Mouse (Mus musculus): ENCODE measurements around the gene Gm10188.

Gm10188 gene

DNA sequence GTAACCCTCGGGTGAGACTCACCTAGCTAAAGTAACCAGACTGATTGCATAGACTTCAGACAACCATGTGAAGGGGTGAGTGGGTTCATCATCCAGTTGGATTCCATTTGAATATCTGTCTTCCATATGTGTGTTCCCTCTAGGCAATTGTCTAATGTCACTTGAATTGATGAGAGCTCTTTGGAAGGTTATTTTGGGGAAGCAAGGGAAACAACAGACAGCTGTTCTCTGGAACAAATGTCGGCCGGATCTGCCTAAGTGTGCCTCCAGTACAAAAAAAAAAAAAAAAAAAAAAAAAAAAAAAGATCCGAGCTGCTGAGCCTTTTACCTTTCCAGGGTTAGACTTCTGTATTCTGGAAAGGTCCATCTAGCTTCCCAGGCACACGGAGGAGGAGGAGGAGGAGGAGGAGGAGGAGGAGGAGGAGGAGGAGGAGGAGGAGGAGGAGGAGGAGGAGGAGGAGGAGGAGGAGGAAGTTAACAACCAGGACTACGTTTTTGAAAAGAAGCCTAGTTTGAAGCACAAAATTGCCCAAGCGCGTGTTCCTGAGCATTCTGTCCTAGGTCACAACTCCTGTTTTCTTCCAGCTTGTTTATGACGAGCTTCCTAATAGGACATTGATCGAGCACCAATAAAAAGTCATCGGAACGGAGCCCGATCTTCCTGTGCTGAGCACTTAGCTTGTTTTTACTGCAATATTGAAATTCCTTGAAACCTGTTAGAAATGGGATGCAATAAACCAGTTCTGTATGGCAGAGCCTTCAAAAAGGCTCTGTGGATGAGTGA lies 3.1 kb downstream of the Gm10188 start:
- no peak for DNase-seq (ENCODE audit: low spot score)

DNA sequence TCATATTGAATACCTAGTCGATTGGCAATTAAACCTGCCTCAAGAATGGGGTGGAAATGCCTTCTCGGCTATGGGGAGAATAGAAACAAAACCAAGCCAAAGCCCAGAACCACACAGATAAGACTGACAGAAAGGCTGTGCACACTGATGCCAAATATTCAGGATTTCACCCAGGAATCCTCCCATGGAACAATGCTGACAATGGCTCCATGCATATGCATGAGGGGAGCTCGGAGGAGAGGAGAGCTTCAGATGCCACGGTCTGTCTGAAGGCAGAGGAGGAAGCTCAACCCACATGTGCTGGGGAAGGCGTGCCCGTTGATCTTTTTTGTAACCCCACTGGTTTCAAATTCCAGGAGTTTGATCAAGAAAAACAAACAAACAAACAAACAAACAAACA lies 7.4 kb downstream of the Gm10188 start:
- DNase-seq (ENCODE audit: low spot score): no peak

DNA sequence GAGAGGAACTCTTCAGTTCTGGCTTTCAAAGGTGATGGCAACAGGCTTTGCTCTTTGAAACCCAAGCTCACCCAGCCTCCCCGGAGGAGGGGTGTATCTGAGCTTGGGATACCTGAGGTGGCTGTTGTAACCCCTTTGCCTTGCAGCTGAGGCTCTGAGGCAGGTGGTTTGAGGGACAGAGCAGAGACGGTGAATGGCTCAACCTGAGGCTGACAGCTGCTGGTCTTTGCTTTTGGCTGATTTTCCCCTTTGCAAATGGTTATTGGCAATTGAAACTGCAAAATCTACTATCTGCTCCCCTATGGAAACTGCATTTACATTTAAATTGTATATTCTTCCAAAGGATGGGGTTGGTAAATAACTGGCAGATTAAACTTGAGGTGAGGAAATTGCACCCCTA lies 7.9 kb downstream of the Gm10188 start:
- no peak for DNase-seq (ENCODE audit: low spot score)

DNA sequence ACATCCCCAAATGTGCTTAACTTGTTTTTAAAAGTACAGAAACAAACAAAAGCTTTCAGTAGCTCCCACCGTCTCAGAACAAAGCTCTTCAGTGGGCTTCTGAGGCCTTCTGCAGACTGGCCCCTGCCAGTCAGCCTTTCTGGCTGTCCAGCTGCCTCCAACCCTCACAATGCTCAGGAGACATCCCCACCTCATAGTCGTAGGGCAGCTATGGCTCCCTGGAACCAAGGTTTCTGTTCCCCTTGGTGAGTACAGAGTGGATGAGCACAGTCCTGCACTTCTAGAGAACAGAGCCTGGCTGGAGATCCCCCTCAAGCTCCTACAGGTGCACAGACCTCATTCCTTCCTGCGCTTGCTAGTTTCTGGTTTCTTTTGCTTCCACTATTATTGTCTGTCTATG lies 13.3 kb downstream of the Gm10188 start:
- no peak for DNase-seq (ENCODE audit: low spot score)

DNA sequence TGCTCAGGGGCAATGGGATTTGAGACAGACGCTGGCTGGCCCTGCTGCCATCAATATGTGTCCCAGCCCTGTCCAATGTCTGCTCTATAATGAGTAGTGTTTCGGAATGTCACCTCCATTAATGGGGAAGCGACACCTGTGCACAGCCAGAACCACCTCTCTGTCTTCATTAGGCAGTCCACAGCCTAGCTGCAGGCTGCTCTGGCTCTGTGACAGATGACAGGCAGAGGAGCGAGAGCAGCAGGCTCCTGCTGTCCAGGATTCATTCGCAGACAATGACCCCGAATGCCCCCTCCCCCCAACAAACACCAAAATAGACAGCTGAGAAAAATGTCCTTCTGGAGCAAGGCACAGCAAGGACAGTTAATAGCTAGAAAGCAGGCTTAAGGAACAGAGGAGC lies 16.5 kb downstream of the Gm10188 start:
- no peak for DNase-seq (ENCODE audit: low spot score)

DNA sequence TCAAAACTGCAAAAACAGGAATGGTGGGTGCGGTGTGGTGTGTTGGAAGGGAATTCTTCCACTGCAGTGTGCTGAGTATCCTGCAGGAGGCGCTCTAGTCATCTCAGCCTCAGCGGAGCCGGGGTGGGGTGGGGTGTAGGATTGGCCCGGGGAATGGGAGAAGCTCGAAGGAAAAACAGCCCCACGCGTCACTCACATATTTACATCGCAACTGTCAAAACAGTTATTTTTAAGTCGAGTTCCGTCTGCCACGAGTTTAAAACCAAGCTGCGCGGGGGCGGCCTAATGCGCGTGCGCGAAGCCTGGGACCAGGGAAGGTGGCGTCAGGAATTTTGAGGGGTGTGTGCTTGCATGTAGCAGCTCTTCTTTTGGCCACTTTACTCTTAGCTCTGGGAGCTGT lies 17.3 kb downstream of the Gm10188 start:
- peak; percentile 60 for DNase-seq (ENCODE audit: low spot score)

DNA sequence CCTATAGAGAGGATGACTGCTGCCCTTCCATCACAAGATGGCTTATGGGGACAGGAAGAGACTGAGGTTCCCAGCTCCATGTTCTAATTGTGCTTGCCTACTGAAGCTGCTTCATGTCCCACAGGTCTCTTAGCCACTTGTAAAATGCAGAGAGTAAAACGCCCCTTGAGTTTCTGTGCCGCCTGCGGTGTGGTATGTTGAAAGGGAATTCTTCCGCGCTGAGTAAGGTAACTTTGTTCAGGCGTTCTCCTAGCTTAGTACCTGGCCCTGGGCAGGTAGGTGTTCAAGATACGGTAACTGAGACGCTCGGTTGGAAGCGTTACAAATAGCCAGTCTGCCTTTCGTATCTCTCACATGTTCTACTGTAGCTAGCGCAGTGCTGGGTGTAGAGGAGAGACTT lies 17.9 kb downstream of the Gm10188 start:
- no peak for DNase-seq (ENCODE audit: low spot score)

DNA sequence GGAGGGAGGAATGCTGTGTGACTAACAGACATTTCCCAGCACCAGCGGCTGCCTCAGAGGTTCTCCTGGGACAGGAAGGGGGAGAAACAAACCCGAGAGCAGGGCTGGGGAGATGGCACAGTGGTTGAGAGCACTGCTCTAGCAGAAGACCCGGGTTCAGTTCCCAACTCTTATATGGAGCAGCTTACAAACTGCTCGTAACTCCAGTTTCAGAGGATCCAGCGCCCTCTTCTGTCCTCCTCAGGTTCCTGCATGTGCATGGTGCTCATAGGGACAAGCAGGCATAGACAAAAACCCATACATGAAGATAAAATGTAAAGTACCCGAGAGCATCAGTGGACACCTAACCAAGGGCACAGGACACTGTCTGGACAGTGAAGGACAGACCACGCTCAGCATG lies 18.6 kb downstream of the Gm10188 start:
- no peak for DNase-seq (ENCODE audit: low spot score)

DNA sequence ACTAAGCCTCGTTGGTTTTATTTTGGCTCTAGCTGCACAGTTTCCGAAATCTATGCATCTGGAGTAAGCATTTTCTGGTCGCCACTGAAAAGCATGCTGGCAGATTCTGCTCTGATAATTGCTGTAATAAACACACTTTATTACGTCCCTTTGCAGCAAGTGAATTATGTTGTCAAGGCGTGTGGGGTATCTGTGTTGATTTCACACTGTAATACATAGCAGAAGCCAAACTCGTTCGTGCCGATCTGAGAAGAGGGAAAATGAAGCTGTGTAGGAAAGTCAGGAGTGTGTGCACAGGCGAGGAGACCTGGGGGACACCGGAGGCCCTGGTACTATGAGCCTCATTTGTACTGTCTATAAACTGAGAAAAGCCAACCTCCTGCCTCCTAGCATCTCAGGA lies 20.2 kb downstream of the Gm10188 start:
- no peak for DNase-seq (ENCODE audit: low spot score)

DNA sequence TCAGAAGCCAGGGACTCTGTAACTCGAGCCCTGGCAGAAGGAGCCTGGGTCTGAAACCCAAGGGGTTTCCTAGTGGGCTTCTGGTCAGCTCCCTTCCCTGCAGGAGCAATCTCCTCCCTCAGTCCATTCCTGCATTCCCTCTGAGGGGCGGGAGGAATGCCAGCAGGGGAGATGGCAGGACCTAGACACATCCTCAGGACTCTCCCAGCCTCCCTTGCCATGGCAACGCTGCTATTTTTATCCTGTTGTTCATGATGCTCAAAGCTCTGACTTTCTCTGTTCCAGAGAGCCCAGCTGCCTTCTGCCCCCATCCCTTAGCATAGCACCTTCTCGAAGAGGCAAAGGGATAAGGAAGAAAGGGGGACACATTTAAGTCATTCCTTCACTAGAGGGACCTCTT lies 21.4 kb downstream of the Gm10188 start:
- no peak for DNase-seq (ENCODE audit: low spot score)

DNA sequence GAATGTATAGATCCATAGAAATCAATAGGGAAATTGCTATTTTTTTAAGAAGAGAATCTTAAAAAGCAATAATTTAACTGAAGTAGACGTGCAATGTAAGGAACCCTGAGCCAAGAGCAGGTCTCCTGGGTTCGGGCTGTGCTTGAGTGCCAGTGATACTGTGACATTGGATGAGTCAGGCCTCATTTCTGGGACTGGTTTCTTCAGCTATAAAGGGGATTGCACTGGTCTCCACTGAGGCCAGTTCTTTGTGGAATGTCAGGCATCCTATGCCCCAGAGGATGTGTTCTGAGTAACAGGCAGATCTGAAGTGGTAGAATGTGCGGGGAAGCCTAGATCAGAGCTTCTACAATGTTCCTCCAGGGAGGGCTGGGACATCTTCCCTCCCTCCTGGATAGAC lies 22.7 kb downstream of the Gm10188 start:
- DNase-seq (ENCODE audit: low spot score): no peak

DNA sequence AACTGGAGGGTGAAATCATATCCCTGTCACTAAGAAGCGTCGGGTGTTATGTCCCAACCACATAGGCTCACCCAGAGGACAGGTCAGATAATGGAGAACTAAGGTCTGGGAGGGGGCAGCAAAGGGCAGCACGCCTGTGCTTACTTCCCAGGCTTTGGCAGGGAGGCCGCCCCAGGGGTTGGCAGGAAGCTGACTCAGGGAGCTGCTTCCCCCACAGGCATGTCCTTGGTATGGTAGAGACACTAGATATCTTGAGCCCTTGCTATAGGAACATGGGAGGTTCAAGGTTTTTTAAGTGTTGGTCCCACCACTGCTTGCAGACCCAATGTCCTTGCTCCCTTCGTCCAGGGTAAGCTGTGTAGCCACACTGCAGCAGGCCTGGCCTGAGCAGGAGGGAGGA lies 23.6 kb downstream of the Gm10188 start:
- DNase-seq (ENCODE audit: low spot score): no peak

DNA sequence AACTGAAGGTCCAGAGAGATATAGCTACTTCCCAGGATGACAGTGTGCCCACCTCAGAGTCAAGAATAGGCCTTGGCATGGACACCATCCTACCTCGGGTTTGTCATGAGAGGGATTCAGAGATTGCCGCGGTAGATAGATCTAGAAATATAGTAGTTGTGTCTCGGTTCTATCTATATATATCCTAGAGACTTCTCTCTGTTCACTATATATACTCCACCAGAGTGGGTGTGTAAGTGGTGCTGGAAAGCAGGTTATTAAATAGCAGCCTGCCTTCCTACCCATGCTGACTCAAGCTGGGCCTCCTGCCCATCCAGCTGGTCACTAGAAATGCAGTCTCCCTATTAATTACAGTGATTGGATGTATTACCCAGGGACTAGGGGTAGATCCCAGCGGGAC lies 26.8 kb downstream of the Gm10188 start:
- no peak for DNase-seq (ENCODE audit: low spot score)

DNA sequence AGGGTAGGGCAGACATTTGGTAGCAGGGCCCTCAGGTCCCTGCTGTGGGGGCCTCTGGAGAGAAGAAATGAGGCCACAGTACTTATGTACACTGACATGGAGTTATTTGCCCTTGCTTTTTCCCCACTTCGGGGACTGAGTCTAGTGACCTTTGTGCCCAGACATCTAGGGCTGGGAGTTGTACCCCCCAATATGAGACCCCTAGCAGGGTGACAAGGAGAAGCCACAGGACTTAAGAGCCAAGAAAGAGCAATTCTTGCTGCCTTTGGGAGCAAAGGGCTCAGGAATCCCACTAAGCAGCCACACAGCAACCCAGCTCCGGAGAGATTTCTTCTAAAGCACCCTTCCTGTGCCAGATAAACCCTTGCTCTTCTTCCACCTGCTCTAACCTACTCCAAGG lies 27.6 kb downstream of the Gm10188 start:
- DNase-seq (ENCODE audit: low spot score): no peak

DNA sequence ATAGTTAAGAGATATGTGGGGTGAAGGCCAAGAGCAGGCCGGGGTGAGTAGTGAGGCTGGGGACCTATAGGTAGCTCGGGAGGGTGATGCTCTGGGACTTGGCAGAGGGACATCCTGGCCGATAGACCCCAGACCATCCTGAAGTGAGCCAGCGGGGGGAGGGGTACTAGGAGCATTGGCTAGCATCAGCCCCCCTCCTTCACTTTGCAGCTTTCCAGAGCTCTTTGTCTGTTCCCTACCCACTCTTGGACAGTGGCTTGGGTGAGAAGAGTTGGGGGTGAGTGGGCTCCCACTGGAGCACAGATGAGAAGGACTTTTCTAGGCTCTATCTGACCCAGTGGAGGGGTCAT lies 28.1 kb downstream of the Gm10188 start:
- no peak for DNase-seq (ENCODE audit: low spot score)

DNA sequence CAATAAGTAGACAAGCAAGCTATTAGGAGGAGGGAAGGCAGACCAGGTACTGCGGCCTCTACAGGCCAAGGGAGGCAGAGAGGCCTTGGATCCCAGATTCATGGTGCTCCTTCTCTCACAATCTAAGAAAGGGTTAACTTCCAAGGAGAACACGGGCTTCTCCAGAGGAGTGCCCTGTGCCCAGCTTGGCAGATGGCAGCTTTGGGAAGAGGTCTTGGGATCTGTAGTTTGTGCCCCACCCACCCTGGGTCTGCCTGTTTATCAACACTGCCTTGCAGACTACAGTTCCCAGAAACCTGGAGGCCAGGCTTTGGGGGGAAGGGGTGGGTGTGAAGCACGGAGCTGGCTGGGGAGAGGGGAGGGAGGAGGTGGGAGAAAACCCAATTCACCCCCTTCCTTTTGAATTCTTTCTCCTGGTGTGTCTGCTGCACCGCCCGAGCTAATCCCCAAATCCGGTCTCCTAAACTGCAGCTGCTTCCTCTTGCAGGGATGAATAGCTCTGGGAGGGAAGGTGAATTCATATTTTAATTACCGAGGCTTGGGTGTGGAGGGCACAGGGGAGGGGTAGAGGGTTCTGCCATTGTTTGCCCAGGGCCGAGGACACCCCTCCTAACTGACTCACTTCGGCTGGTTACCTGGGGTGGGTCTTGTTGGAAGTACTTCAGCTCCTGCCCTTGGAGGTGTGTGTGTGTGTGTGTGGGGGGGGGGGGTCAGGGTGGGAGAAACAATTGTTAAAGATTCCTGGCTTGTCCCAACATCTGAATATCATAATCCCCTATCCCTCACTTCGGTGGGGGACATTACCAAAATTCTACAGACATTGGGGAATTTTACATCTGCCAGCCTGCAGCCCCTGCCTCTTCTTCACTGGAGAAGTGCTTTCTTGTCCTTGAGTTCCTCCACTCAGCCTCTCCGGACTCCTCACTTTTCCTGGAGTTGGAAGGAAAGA lies 28.7 kb downstream of the Gm10188 start:
- DNase-seq (ENCODE audit: low spot score): peak; percentile 61

DNA sequence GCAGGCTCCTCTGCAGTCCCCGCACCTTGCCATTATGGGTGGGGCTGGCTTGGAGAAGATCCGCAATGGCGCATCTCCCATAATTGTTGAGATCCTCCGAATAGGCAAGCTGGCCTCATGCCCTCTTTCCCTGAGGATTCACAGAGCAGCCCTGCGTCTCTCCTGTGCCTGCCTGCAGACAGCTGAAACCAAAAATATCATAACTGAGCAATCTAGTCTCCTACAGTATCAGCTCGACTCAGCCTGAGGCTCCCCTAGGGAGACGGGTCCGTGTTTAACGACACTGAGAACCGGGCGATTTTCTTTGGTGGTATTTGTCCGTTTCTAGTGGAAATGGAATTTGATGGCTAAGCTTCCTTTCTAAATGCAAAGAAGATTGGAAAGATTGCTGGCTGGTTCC lies 29.6 kb downstream of the Gm10188 start:
- no peak for DNase-seq (ENCODE audit: low spot score)

DNA sequence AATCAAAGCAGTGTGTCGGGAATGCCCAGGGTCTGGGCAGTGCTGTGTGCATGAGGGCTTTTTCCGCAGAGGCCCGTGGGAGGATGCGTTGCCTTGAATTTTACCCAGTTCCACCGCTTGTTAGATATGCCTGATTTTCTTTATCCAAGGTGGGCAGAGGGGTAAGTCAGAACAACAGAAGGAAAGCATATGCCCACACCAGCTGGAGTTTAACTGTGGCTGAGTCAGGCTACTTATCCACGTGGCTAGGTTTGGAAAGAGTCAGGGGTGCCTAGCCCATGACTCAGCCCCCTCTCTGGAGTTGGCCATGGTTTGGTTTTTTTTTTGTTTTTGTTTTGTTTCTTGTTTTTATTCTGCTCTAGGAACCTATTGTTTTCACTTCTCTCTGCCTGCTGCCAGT lies 30.3 kb downstream of the Gm10188 start:
- DNase-seq (ENCODE audit: low spot score): no peak

DNA sequence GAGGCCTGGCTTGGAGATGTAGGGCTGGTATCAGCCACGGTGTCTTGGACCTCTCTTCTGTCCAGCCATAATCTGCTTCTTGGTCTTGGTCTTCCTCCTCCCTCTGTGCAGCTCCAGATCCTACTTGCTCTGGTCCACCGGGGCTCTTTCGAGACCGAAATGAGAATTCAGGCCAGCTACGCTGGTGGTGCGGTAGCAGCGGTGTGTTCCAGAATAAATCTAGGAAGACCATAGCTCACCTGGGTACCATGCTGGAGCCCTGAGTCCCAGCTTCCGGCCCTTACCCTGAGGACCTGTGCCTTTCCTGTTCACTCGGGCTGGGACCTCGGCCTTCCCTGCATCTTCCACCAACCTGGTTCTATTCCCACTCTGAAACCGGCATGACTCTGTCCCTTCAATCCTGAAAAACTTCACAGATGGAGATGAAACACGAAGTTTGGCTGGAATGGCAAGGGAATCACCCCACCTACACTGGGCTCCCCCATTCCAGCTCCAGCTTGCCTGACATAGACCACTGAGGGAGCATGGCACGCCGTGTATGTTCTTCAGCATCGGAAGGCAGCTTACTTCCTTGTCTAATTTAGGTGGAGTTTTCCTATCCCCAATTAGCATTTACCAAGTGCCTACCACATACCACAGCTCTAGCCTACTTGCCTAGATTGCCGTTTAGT lies 31.0 kb downstream of the Gm10188 start:
- no peak for DNase-seq (ENCODE audit: low spot score)

DNA sequence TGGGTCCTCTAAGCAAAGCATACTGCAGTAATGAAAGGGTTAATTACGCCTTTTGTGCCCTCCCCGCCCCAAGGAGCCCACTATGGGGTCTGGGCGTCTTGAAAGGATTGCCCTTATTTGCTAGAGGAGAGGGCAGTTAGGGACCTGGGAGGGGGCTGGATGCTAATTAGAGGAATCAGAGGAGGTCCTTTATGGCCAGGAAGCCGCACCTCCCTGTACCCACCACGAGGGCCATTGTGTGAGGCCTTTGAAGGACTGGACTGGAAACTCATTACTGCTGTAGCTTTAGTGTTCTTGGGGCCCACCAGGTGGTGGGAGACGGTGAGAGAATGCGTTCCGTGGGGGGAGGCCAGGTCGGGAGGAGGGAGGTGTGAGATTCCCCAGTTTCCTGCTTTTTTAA lies 31.9 kb downstream of the Gm10188 start:
- no peak for DNase-seq (ENCODE audit: low spot score)

DNA sequence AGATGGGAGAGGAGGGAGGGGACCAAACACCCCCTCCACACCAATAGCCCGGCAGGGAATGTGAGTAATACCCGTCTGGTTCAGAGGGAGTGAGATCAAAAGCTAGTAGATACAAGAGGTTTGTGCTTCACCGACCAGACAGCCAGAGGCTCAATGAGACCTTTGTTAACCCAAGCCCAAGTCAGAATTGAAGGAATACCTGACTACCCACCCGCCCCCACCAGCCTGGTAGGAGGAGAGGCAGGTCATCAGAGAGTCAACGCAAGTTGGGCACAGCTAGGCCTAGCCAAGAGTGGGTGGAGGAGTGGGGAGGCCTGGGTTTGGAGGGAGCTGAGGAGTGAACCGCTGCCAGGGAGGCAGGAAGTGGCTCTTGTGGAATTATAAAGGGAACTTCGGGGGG lies 33.2 kb downstream of the Gm10188 start:
- peak; percentile 60 for DNase-seq (ENCODE audit: low spot score)

DNA sequence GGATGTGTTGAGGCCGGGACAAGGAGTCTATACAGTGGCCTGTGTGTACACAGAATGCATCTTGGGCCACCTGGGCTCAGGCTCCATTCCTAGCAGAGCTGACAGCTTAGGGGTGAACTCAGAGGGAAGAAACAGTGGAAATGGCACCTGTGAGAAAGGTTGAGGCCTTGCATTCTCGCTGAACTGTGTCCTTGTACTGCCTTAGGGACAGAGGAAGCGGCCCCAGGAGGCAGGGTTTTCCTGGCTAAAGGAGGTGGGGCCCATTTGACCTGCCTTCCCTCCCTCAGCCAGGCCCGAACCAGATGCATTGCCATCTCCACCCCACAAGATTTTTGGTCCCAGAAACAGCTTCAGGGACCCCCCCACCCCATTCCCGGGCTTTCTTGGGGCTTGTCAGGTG lies 33.9 kb downstream of the Gm10188 start:
- no peak for DNase-seq (ENCODE audit: low spot score)

DNA sequence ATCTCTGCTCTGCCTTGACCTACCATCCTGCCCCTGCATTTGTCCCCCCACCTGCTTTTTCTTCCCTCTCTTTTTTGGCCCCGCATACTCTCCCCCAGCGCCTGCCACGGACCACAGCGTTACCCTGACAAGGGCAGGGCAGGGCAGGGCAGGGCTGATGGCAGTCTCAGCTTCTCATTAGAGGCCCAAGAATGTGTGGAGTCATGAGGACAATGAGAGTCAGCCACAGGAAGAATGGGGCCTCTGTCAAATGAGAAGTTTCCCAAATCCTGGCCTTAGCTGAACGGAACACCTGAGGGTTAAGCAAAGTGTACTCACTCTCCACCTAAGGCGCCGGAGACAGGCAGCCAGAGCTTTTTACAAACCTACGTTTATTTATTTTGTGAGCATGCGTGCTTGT lies 34.5 kb downstream of the Gm10188 start:
- DNase-seq (ENCODE audit: low spot score): no peak
